8 mouse cellular contexts compared by ENCODE assay signal in the genomic region with DNA sequence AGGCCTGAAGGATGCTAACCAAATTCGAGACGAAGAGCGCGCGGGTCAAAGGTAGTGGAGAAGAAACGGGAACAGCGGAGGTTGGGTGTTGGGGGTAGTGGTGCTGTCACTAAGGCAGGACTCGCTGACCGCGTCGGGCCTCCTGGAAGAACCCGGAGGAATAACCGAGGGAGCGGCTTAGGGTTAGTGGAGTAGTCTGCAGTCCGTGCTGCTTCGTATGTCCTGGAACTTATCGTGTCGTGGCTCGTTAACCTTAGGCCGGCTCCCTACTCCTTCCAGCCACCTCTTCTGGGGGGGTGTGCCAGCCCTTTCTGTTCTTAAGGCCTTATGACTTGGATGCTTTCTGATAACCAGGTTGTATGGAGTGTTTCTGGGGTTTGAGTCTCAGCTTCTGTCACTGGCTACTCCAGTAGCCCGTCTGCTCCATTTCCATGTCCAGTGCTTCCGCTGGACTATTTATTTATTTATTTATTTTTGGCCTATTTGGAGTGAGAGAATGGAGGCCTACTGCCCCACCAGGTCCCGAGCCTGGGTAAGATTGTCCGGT. TPM values are rescaled to one million over a fixed set of nuclear protein-coding genes. Genes with fewer than 3 reads are reported as not detected.
DNase-seq lines count a peak whose midpoint lies in the region; ATAC-seq lines count a peak whose summit lies in the region.

No protein-coding gene starts in this region.

- peak; percentile 65 for ATAC-seq in heart, embryonic 16.5 days (replicated peaks; ENCODE audit: extremely low read depth, insufficient read depth, low FRiP score)
- ATAC-seq in activated CD4-positive, CD25-positive, alpha-beta regulatory T cell, adult 4 months, result peak; percentile 48
- ATAC-seq in hindbrain, embryonic 13.5 days (ENCODE audit: low FRiP score), result peak; percentile 85; the same call in 1 of the 2 replicates
- ATAC-seq in midbrain, embryonic 12.5 days (ENCODE audit: low FRiP score, low read depth), result peak; percentile 80

- peak overlapping the region; percentile 80 for H3K9ac ChIP-seq in heart, embryonic 16.5 days (ENCODE audit: low read length)
- peak overlapping the region; percentile 94 for H3K9ac ChIP-seq in hindbrain, embryonic 13.5 days
- H3K9ac ChIP-seq in midbrain, embryonic 12.5 days (replicated peaks), result peak overlapping the region; percentile 88

- intact Hi-C loops in heart, postnatal 25 days (cut with DNase I), result loop anchor here (1.0 to 5.0 kb wide), 2 partner anchors 44 to 293 kb away; partner anchors contain the start of genes Pex19 and Pigm

- peaks cover 14% of the 10 kb centered on the region for H3K36me3 ChIP-seq in heart, embryonic 16.5 days (ENCODE audit: control insufficient read depth, insufficient read depth)
- peaks cover 22% of the 10 kb centered on the region for H3K36me3 ChIP-seq in hindbrain, embryonic 13.5 days
- peaks cover 23% of the 10 kb centered on the region for H3K36me3 ChIP-seq in midbrain, embryonic 12.5 days

- peak overlapping the region; percentile 84 for H3K27ac ChIP-seq in heart, embryonic 16.5 days (ENCODE audit: low read length)
- H3K27ac ChIP-seq in hindbrain, embryonic 13.5 days, result peak overlapping the region; percentile 92
- H3K27ac ChIP-seq in midbrain, embryonic 12.5 days (replicated peaks), result peak overlapping the region; percentile 74

- no peaks in the 10 kb centered on the region for H3K9me3 ChIP-seq in heart, embryonic 16.5 days (replicated peaks; ENCODE audit: control insufficient read depth, low read length)
- no peaks in the 10 kb centered on the region for H3K9me3 ChIP-seq in hindbrain, embryonic 13.5 days
- no peaks in the 10 kb centered on the region for H3K9me3 ChIP-seq in midbrain, embryonic 12.5 days

- H3K4me1 ChIP-seq in heart, embryonic 16.5 days (ENCODE audit: control insufficient read depth, insufficient read depth, low read length), result peaks cover 19% of the 10 kb centered on the region
- peaks cover 28% of the 10 kb centered on the region for H3K4me1 ChIP-seq in hindbrain, embryonic 13.5 days (replicated peaks)
- peaks cover 24% of the 10 kb centered on the region for H3K4me1 ChIP-seq in midbrain, embryonic 12.5 days

- H3K27me3 ChIP-seq in heart, embryonic 16.5 days (ENCODE audit: control insufficient read depth, insufficient read depth, low read length), result no peaks in the 10 kb centered on the region
- no peaks in the 10 kb centered on the region for H3K27me3 ChIP-seq in hindbrain, embryonic 13.5 days
- H3K27me3 ChIP-seq in midbrain, embryonic 12.5 days, result no peaks in the 10 kb centered on the region

- WGBS in heart, embryonic 16.5 days, result under 1% methylated on average over 24 of the region's 24 CpGs
- 3% methylated on average over 24 of the region's 24 CpGs for WGBS in hindbrain, embryonic 13.5 days
- 3% methylated on average over 23 of the region's 24 CpGs for WGBS in midbrain, embryonic 12.5 days

- H3K4me3 ChIP-seq in heart, embryonic 16.5 days (ENCODE audit: low read length), result peak overlapping the region; percentile 70
- peak overlapping the region; percentile 92 for H3K4me3 ChIP-seq in hindbrain, embryonic 13.5 days
- H3K4me3 ChIP-seq in midbrain, embryonic 12.5 days, result peak overlapping the region; percentile 88

- H3K4me2 ChIP-seq in heart, embryonic 16.5 days (ENCODE audit: low read depth, low read length), result peak overlapping the region; percentile 89
- H3K4me2 ChIP-seq in hindbrain, embryonic 13.5 days, result peak overlapping the region; percentile 77
- peak overlapping the region; percentile 82 for H3K4me2 ChIP-seq in midbrain, embryonic 12.5 days (replicated peaks)

- no peak for DNase-seq in heart, postnatal 25 days (ENCODE audit: low spot score)
- DNase-seq in B cell, adult 2 months, result no peak
- no peak for DNase-seq in layer of hippocampus, adult 9-10 months (ENCODE audit: low spot score)
- DNase-seq in adrenal gland, postnatal 10 days, result no peak

RNA-seq across cellular contexts. Expression of gene Ncstn, which starts 0.4 kb away (rescaled TPM):
- polyA plus RNA-seq in heart, embryonic 16.5 days (2015; fragmentation: Nextera tagmentation; extraction: Ambion mirVana), result 106 and 109 TPM in 2 replicates
- total RNA-seq in heart, postnatal 25 days (2021), result 10 to 100 TPM; 42.8 to 44.4 TPM
- 100 to 1,000 TPM in 1 of 2 experiments, 10 to 100 TPM in 1; 97.2 to 108 TPM for polyA plus RNA-seq in activated CD4-positive, CD25-positive, alpha-beta regulatory T cell, adult 4 months (2017; shearing (Covaris generic))
- 118 and 128 TPM in 2 replicates for polyA plus RNA-seq in hindbrain, embryonic 13.5 days (2015; fragmentation: Nextera tagmentation; extraction: Ambion mirVana)
- polyA plus RNA-seq in midbrain, embryonic 12.5 days (2016; fragmentation: Nextera tagmentation; extraction: Ambion mirVana), result 123 and 128 TPM in 2 replicates
- 10 to 100 TPM; 81.0 to 93.0 TPM for total RNA-seq in adrenal gland, postnatal 10 days (2021)

RNA-seq across cellular contexts. Expression of gene Copa, which starts 0.6 kb away (rescaled TPM):
- 170 and 179 TPM in 2 replicates for polyA plus RNA-seq in heart, embryonic 16.5 days (2015; fragmentation: Nextera tagmentation; extraction: Ambion mirVana)
- 100 to 1,000 TPM; 104 to 113 TPM for total RNA-seq in heart, postnatal 25 days (2021)
- 100 to 1,000 TPM in 1 of 2 experiments, 10 to 100 TPM in 1; 84.6 to 111 TPM for polyA plus RNA-seq in activated CD4-positive, CD25-positive, alpha-beta regulatory T cell, adult 4 months (2017; shearing (Covaris generic))
- 186 and 190 TPM in 2 replicates for polyA plus RNA-seq in hindbrain, embryonic 13.5 days (2015; fragmentation: Nextera tagmentation; extraction: Ambion mirVana)
- 219 and 220 TPM in 2 replicates for polyA plus RNA-seq in midbrain, embryonic 12.5 days (2016; fragmentation: Nextera tagmentation; extraction: Ambion mirVana)
- total RNA-seq in adrenal gland, postnatal 10 days (2021), result 100 to 1,000 TPM; 150 to 151 TPM

RNA-seq across cellular contexts. Expression of gene Nhlh1, which starts 25.6 kb away (rescaled TPM):
- not detected in 2 replicates for polyA plus RNA-seq in heart, embryonic 16.5 days (2015; fragmentation: Nextera tagmentation; extraction: Ambion mirVana)
- total RNA-seq in heart, postnatal 25 days (2021), result not detected
- not detected for polyA plus RNA-seq in activated CD4-positive, CD25-positive, alpha-beta regulatory T cell, adult 4 months (2017; shearing (Covaris generic))
- polyA plus RNA-seq in hindbrain, embryonic 13.5 days (2015; fragmentation: Nextera tagmentation; extraction: Ambion mirVana), result 8.1 and 9.8 TPM in 2 replicates
- polyA plus RNA-seq in midbrain, embryonic 12.5 days (2016; fragmentation: Nextera tagmentation; extraction: Ambion mirVana), result 11.1 and 11.5 TPM in 2 replicates
- total RNA-seq in adrenal gland, postnatal 10 days (2021), result under 1 TPM in 1 of 2 experiments, not detected in 1; 0.09 TPM

RNA-seq across cellular contexts. Expression of gene Pex19, which starts 43.6 kb away (rescaled TPM):
- polyA plus RNA-seq in heart, embryonic 16.5 days (2015; fragmentation: Nextera tagmentation; extraction: Ambion mirVana), result 130 and 135 TPM in 2 replicates
- total RNA-seq in heart, postnatal 25 days (2021), result 100 to 1,000 TPM; 120 to 122 TPM
- polyA plus RNA-seq in activated CD4-positive, CD25-positive, alpha-beta regulatory T cell, adult 4 months (2017; shearing (Covaris generic)), result 10 to 100 TPM; 68.1 to 70.7 TPM
- 163 and 168 TPM in 2 replicates for polyA plus RNA-seq in hindbrain, embryonic 13.5 days (2015; fragmentation: Nextera tagmentation; extraction: Ambion mirVana)
- 168 and 185 TPM in 2 replicates for polyA plus RNA-seq in midbrain, embryonic 12.5 days (2016; fragmentation: Nextera tagmentation; extraction: Ambion mirVana)
- 100 to 1,000 TPM; 154 to 172 TPM for total RNA-seq in adrenal gland, postnatal 10 days (2021)

RNA-seq across cellular contexts. Expression of gene Vangl2, which starts 54.7 kb away (rescaled TPM):
- 7.3 and 7.5 TPM in 2 replicates for polyA plus RNA-seq in heart, embryonic 16.5 days (2015; fragmentation: Nextera tagmentation; extraction: Ambion mirVana)
- total RNA-seq in heart, postnatal 25 days (2021), result 1 to 10 TPM; 1.5 to 2.4 TPM
- 1 to 10 TPM in 1 of 2 experiments, under 1 TPM in 1; 0.62 to 1.0 TPM for polyA plus RNA-seq in activated CD4-positive, CD25-positive, alpha-beta regulatory T cell, adult 4 months (2017; shearing (Covaris generic))
- 49.4 and 52.1 TPM in 2 replicates for polyA plus RNA-seq in hindbrain, embryonic 13.5 days (2015; fragmentation: Nextera tagmentation; extraction: Ambion mirVana)
- 56.9 and 60.9 TPM in 2 replicates for polyA plus RNA-seq in midbrain, embryonic 12.5 days (2016; fragmentation: Nextera tagmentation; extraction: Ambion mirVana)
- total RNA-seq in adrenal gland, postnatal 10 days (2021), result 10 to 100 TPM in 1 of 2 experiments, 1 to 10 TPM in 1; 6.3 to 10.6 TPM
